Mouse (Mus musculus) stomach, postnatal 0 days (tissue): ENCODE measurements around the gene Fut8.

Experiments
- CTCF ChIP-seq: IDR thresholded peaks from 2 replicates; pipeline ENCODE4 v1.5.1; 2016; ENCODE audit warnings: antibody characterized with exemption, low read depth, mild to moderate bottlenecking, moderate library complexity
- EP300 ChIP-seq: optimal IDR thresholded peaks from 2 replicates; pipeline ENCODE3; 2016; ENCODE audit warnings: antibody characterized with exemption

DNA sequence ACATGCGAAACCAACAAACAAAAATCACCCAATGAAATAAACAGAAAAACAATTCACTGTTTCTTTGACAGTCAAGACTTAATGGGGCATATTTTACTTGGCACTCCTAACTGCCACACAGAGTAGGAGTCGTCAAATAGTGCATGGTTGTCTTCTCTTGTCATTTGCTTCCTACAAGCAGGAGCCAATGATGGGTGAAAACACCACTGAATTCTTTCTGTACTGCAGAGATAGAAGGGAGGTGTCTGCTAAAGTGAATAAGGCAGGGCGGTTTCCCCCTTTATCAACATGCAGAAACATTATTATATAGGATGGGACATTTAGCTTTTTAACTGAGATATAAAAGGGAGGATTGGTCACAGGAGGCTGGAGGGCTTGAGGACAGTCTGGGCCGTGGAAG lies 13.0 kb upstream of the Fut8 start:
- TF ChIP-seq CTCF (no peak), EP300 (no peak)
